Mouse (Mus musculus): ENCODE results near the gene Ermap.
A peak's percentile ranks its signal among the peaks of the same experiment; 100 is the strongest.

Ermap gene

DNA sequence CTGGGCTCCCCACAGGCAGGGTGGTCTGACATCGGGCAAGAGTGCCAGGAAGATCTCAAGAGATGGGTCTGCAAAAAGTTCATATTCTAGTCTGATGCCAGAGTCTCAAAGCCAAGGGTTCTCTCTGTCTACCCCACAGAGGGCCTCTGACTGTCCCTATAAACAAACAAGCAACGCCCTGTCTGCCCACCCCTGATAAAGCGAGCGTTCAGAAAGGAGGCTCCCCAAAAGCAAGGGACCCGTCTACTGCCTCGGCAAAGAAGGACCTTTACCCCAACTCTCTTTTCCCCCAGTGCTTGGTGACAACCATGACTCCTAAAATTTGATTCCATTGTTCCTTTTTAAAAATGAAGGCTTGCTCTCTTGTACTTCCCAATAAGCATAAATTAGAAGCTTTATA lies at the start of gene Ermap:
Gene Ermap, minus strand, starts transcription at position 148 of the 400 bp plus-strand sequence.
- DNase-seq (ENCODE audit: low spot score) = no peak

DNA sequence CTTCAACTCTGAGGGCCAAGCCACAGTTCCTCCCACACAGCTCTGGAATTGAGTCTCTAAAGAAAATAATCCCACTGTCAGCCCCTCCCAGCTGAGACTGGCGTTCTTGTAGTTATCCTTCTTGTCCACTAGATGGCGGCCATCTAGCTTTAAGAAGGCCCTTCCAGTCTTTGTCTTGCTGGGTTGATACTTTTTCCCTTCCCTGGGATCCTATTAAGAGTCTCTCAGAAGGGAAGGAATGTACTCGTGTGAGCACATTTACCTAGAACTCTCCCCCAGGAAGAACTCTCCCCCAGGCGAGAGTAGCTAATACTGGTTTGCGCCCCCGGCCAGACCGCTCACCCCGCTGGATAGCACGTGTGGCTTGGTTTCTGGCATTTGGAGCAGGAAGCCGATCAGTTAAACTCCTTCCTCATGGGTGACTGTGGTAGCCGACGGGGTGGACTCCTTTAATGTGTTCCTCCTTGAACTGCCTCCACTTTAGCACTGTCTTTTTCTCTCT lies 49.4 kb upstream of the Ermap start:
- DNase-seq (ENCODE audit: low spot score) = no peak

DNA sequence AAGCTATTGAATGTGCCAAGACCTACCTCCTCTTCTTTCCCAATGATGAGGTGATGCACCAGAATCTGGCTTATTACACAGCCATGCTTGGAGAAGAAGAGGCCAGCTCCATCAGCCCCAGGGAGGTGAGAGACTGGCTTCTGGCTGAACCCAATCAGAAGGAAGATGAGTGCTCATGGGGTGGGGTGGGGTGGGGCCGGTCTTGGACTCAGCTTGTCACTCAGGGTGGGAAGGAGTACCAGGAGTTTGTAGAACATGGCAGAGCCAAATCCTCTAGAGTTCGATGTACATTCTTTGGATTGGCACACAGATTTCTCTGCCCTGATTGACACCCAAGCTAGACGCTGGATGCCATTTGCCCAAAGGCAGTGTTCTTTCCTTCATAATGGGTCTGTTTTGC lies 48.9 kb upstream of the Ermap start:
- no peak for DNase-seq (ENCODE audit: low spot score)

DNA sequence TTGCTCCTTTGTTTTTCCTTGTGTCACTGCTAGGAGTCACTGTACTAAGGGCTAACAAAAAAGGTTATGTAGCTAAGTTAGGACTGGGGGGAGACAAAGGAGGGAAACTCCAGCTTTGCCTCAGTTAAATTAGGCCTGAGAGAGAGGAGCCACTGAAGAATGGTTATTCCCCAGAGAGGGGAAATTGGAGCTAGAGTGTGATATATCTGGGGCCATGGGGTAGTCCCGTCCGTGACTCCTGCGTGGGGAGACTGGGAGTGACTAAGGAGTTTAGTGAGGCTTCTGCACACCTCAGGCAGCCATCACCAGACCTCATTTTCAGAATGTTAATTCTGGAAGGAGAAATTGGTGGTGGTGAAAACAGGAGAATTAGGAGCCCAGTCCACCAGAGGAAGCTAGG lies 44.5 kb upstream of the Ermap start:
- DNase-seq (ENCODE audit: low spot score) = no peak

DNA sequence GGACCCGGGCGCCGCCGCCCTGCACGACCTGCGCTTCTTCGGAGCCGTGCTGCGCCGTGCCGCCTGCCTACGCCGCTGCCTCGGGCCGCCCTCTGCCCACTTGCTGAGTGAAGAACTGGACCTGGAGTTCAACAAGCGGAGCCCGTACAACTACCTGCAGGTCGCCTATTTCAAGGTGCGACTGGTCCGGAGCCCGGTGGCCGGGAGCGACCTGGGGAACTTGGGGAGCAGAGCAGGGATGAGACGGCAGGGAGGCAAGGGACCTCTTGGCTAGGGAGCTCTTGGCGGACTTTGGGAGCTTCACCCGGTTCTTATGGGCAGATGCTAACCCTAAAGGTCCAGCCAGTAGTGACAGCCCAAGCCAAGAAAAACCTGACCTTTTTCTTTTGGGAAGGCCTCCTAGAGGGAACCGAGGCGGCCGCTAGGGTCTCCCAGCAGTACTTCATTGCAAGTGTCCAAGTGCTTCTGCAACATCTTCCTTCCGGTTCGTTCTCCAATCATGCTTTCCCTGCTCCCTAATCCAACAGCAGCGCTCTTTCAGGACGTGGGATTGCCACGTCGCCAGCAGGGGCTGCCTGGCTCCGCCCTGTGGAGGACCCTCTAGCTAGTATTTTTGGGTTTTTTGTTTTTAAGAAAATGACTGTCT lies 43.6 kb upstream of the Ermap start:
- DNase-seq (ENCODE audit: low spot score) = no peak

DNA sequence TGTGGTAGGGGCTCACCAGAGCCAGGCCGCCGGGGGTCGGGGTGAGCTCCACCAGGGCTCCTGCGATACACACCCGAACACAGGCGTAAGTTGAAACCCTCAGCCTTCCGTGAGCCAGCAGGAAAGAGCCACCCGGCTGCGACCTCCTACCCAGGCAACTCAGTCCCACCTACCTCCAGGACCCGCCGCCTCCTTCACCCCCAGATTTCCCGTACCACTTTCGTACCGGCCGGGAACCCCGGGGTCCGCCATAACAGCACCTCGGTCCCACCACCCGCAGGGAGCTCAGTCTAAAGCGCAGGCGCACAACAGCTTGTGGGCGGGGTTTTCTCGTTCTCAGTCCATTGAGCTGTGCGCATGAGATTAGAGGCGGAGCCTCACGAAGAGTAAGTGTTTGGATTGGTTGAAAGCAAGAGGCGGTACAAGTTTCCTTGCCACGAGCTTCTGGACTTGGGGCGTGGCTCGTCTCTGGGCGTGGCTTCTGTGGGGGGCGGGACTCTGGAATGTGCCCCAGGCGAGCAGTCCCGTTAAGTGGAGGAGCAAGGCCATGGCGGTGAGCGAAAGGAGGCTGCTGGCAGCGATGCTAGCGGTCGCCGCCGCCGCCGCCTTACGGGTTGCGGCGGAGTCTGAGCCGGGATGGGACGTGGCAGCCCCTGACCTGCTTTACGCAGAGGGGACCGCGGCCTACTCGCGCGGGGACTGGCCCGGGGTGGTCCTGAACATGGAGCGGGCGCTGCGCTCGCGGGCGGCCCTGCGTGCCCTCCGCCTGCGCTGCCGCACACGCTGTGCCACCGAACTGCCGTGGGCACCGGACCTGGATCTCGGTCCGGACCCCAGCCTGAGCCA lies 42.8 kb upstream of the Ermap start, which contains the start of the genes AU022252 and P3h1:
Gene AU022252, minus strand, starts transcription at position 303 of the 846 bp plus-strand sequence.
Gene P3h1, plus strand, starts transcription at position 506 of the 846 bp plus-strand sequence.
- DNase-seq (ENCODE audit: low spot score) = peak; percentile 96

DNA sequence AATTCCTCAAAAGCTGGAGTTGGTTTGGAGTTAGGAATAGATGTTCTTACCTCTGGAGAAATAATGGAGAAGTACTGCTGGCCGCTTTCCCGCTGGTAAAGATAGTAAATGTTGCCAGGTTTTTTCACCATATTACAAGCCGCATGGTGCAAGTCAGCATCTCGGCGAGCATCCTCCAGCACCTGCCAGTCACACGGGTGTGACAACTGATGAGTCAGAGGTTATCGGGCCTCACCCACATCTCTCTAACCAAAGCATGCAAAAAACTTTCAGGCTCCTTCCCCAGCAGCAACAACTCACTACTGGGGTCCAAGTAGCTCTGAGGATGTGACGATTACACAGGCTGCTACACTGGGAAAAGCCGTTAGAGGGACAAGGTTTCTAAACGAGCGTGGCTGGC lies 36.9 kb upstream of the Ermap start:
- DNase-seq (ENCODE audit: low spot score) = no peak

DNA sequence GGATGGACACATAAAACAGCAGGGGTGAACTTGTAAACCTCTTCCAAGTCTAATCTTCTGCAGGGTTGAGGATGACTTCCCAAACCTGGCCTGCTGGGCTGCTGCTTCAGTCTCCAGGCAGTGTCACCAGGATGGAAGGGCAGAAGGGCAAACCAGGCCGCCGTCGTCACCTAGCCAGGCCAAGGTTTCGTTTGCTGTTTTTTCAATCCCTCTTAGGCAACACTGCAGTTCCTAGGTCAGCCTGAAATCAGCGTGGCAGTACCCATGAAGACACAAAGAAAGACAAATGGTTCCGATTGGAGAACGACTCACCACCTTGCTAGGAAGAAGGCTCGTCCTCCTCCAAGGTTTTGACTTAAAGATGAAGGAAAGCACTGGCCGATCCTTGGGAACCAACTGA lies 35.9 kb upstream of the Ermap start:
- DNase-seq (ENCODE audit: low spot score) = no peak

DNA sequence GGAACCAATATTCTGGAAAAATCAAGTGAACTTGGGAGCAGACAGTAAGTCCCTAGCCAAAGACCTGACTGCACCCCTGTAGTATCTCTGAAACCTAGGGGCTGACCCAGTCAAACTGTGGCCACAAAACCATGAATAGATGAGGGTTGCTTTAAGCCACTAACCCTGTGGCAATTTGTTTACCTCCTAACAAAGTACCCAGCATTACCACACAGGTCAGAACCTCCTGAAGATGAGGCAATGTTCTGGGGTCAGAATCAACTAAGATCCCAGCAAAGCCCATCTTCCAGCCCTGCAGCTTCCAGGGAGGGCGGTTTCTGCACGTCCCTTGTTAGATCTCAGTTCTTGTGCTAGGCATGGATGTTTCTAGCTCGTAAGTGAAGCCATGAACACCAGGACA lies 34.7 kb upstream of the Ermap start:
- DNase-seq (ENCODE audit: low spot score) = no peak

DNA sequence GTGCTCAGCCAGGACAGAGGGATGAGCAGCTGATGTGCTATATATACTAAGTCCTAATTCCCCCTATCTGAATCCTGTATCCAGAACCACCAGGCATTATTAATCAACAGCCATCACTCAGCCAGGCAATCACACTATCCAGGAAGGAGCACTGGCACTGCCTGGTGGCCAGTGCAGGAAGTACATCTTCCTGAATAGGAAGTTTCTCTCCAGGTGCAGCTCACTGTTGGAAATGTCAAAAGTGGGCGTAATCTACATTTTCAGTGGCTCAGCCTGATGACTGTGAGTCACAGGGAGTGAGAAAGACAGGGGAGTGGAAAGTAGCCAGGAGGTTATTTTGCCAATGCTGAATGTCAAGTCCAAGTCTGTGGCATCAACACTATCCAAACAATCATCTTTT lies 33.9 kb upstream of the Ermap start:
- no peak for DNase-seq (ENCODE audit: low spot score)

DNA sequence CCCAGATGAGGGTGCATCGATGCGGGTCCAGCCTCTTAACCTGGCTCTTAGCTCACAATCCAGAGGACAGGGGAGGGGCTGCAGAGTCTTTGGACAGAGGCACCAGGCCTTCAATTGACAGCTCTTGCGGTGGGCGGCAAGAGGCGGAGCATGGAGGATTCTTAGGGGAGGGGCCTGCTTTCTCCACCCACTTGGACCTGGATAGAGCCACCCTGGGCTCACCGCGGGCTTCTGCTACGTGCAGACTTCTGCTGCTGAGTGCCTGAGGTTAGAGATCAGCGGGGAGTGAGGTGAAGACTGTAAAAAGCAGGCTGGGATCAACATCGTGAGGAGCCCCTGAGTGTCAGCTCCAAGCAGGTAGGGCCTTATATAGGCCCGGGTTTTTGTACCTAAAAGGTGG lies 28.4 kb upstream of the Ermap start, which contains the start of gene Tmem269:
Gene Tmem269, minus strand, starts transcription at position 49 of the 400 bp plus-strand sequence.
- no peak for DNase-seq (ENCODE audit: low spot score)

DNA sequence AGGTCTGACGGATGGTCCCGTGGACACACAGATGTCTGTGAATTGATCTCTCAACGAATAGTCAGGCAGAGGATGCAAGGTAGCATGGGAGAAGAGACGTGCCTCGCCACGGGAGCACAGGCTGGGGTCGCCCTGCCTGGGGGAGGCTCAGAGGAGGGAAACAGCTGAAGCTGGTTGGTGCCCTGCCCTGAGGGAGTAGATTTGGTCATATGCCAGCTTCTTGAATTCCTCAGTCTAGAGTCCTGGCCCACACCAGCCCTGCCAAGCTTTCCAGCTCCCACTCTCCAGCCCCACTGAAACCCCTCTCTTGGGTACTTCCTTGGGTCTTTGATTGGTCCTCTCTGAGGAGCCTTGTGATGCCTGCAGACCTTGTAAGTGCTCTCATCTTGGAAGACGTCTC lies 26.9 kb upstream of the Ermap start:
- no peak for DNase-seq (ENCODE audit: low spot score)

DNA sequence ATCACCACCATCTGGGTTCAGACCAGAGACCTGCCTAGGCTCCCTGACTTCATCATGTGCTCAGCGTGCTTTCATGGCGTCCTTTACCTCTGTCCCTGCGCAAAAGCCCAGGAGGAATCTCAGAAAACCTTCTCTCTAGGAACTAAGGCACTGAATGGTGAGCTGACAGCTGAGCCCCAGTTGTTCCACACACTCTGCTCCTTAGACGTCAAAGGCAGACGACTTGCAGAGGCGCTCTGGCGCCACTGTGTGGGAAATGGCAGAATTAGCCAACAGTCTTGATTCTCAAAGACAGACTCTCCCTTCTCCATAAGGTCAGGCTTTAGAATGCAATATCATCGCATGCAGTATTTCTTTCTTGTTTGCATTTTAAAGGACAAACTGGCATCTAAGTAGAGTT lies 14.9 kb upstream of the Ermap start:
- DNase-seq (ENCODE audit: low spot score) = peak; percentile 20

DNA sequence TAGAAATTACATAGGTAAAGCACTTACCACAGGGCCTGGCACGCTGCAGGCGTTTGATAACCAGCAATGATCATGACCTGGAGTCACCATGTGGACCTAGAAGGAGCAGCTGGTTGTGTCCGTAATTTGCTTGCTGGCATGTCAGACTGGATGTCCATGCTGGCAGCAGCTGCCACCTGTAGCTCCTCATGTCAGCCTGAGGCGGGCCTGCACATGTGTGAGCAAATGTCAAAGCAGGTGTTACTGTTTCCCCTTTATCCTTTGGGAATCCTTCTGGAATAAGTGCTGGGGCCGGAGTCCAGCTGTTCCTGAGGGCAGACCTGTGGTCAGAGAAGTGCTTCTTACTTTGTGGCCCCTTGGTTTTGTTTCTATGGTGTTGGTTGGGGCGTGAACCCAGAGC lies 8.3 kb upstream of the Ermap start:
- DNase-seq (ENCODE audit: low spot score) = no peak

DNA sequence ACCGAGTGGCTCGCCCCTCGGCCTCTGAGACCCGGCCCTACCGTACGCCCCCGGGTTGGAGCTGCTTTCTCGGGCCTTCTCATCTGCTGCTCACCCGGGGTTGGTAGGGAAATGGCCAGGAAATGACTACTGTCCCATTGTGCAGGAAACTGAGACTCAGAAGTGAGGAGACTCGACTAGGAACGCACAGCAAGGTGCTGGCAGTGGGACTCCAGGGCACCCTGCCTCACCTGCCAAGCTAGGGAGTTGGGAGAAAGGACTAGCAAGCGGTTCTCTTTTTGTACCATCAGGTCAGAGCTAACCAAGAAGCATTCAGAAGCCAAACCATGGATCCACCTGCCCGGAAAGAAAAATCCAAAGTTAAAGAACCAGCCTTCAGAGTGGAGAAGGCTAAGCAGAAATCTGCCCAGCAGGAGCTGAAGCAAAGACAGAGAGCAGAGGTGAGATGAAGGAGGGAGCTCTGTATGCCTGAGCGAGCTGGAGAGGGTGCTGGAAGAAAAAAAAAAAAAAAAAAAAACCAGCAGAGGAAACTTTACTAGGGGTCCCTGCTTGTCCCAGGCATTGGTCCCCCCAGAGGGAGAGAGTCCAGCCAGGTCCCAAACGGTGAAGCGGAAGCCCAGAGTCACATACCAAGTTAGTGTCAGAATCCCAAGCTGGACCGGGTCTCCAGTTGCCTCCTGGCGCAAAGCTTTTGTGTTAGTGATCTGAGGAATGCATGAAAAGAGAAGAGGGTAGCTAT lies 5.9 kb upstream of the Ermap start:
- no peak for DNase-seq (ENCODE audit: low spot score)

DNA sequence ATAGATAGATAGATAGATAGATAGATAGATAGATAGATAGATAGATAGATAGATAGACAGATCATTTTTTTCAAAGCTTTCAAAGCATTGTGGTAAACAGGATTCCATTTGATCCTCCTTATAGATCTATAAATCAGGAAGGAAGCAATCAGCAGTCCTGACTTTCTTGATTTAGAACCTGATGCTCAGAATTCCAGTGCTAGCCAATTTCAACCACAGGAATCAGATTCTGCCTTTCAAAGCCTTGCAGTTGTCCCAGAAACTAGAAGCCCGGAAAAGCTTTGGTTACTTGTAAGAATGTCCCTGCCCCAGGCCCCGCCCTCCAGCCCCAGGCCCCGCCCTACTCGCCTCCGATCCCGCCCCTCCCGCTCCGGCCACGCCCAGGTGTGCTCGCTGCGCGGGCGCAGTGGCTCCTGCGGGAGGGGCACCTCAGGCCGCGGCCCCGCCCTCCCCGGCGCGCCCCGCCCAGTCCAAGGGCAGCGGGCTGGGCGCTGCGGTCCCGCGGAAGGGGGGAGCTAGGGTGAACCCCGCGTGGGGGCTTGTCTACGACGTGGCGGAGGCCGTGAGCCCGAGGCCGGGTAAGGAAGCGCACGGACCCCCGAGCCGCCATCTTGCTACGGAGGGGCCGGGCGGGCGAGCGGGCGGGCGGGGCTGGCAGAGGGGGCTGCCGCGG lies 5.2 kb upstream of the Ermap start, which contains the start of gene Svbp:
Gene Svbp, plus strand, starts transcription at position 398 of the 673 bp plus-strand sequence.
- peak; percentile 72 for DNase-seq (ENCODE audit: low spot score)

DNA sequence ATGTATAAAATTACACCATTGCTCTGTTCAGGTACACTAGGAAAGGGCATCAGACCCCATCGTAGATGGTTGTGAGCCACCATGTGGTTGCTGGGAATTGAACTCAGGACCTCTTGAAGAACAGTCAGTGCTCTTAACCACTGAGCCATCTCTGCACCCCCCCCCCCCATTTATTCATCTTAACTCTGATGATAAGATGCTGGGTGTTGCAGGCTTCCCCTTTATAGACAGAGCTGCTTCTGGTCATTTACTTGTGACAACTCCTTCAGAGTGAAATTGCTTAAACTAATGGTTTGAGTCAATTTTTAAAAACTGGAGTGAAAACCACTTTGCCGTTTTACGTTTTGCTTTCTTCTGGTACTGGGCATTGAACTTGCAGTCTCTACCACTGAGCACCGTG lies 2.9 kb upstream of the Ermap start:
- DNase-seq (ENCODE audit: low spot score) = no peak

DNA sequence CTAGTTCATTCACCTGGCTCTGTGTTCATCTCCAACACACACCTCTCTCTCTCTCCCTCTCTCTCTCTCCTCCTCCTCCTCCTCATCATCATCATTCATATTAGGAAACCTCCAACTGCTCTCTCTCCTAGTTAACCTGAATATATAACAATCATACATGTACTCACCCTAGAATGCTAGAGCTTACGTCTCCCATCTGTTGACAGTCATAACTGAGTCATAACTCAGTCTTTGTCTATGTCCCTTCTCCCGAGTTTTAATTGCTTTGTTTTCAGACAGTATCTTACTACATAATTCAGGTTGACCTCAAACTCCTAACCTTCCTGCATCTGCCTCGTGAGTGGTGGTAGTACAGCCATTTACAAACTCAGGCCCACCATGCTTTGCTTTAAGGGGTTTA lies 1.5 kb upstream of the Ermap start:
- no peak for DNase-seq (ENCODE audit: low spot score)

DNA sequence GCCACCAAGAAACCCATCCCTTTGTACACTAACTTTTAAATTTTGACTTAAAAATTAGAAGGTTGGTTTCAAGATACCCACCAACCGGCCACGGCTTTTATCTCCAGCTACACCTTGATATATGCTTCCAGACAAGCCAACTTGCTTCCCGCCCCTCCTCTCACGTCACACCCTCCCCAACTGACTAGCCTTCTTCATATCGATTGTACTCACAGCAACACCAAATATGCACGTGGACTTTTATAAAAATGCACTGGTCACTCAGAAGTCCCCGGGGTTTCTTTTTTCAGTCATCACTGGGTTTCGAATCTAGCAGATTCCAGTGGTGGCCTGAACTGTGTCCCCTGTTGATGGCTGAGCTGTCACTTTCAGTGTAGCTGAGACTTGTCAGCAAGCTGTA lies 807 bp upstream of the Ermap start:
- DNase-seq (ENCODE audit: low spot score) = no peak

DNA sequence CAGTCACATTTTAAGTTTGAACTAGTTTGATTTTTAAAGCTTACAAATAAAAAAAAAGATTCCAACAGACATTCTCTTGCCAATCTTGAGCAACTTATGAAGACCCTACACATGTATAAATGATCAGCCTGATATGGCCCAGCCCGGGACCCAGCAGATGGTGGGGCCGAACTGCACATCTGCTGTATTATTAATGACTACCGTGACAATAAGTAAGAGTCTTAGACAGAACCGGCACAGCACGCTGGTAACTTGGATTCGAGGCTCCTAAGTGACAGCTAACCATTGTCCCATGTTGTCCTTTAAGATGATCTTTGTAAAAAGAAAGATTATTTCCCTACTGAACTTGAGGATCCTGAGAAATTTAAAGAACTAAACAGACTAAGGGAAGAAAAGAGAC lies 419 bp downstream of the Ermap start:
- DNase-seq (ENCODE audit: low spot score) = no peak

DNA sequence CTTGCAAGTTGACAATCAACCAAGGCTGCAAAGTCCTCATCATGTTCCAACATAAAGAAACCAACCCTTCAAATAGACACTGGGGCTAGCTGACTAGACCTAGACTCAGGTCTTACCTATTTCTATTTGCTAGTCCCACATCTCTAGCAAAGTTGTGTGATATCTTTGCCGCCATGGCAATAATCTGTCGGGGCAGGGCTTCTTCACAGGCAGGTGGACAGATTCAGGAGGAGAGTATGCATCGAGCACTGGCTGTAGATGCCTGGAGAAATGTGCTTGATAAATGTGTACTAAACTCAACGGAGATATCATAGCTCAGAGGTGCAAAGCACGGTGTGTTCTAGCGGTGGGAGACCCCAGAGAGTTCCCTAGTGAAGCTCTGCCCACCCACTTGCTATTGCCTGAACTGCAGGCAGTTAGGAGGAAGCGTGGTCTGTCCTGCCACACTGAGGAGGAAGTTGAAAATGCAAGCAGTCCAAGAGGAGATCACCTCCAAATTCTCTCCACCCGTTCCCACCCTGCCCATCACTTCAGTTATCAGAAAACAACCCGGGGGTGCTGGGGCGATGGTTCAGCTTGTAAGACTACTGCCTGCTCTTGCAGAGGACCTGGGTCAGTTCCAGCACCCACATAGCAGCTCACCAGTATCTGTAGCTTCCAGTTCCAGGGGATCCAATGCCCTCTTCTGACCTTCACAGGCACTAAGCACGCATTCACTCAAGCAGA lies 1.6 kb downstream of the Ermap start:
- no peak for DNase-seq (ENCODE audit: low spot score)
